Mouse (Mus musculus): ENCODE results near the gene Olfr322.

- no peak for TF ChIP-seq CTCF (IDR thresholded peaks at IDR 0.05; ENCODE audit: extremely low read depth, insufficient read length, insufficient replicate concordance, low read depth, low read length)
- no peak for TF ChIP-seq POLR2A (IDR thresholded peaks at IDR 0.05; ENCODE audit: low read depth, low read length)
Measured at GRCm38 (mm10) chr11:58698862-58699261, 40.3 kb downstream of the Olfr322 start, which contains the start of gene Olfr319.
